8 mouse cellular contexts compared by ENCODE assay signal in genomic region chr14:76874542-76875265, GRCm38 (mm10).
DNase-seq lines count a peak whose midpoint lies in the region; ATAC-seq and TF ChIP-seq lines count a peak whose summit lies in the region.

No protein-coding gene starts in this region.

- H3K36me3 ChIP-seq in hindbrain, postnatal 0 days (ENCODE audit: insufficient read depth, low read length), result no peaks in the 10 kb centered on the region

- H3K4me3 ChIP-seq in cortical plate, adult 2 months (ENCODE audit: insufficient read depth, low read length), result no peak overlapping the region
- no peak overlapping the region for H3K4me3 ChIP-seq in hindbrain, postnatal 0 days (ENCODE audit: low read length)

- H3K27me3 ChIP-seq in hindbrain, postnatal 0 days (ENCODE audit: insufficient read depth, low read length), result no peaks in the 10 kb centered on the region

- H3K4me1 ChIP-seq in cortical plate, adult 2 months (ENCODE audit: control insufficient read depth, insufficient read depth, low read length), result peaks cover 8% of the 10 kb centered on the region
- peaks cover 9% of the 10 kb centered on the region for H3K4me1 ChIP-seq in hindbrain, postnatal 0 days (ENCODE audit: insufficient read depth, low read length)

- peak overlapping the region; percentile 4; the same call in 1 of the 2 replicates for H3K9ac ChIP-seq in hindbrain, postnatal 0 days (replicated peaks; ENCODE audit: low read length)

- H3K27ac ChIP-seq in cortical plate, adult 2 months (ENCODE audit: insufficient read depth, low read length), result 0 out of 2 replicates have a peak overlapping the region, but pooled peaks have one; percentile 5
- peak overlapping the region; percentile 22; the same call in 1 of the 2 replicates for H3K27ac ChIP-seq in hindbrain, postnatal 0 days

- DNase-seq in adrenal gland, postnatal 14 days, result peak; percentile 30
- no peak for DNase-seq in adrenal gland, adult 18-20 months (ENCODE audit: low spot score in 2 of 2)
- peak; percentile 48 for DNase-seq in hindbrain, postnatal 0 days (ENCODE audit: low spot score)
- peak; percentile 45 for DNase-seq in lung, postnatal 10 days
- no peak for DNase-seq in thymus, postnatal 10 days (ENCODE audit: low spot score in 2 of 2)
- no peak for DNase-seq in urinary bladder, postnatal 4 days (ENCODE audit: low spot score in 2 of 2)
- no peak for DNase-seq in testis, postnatal 10 days (ENCODE audit: low spot score)

- 0 out of 2 replicates have a peak, but pooled peaks have one; percentile 47 for ATAC-seq in hindbrain, postnatal 0 days

- H3K4me2 ChIP-seq in hindbrain, postnatal 0 days (ENCODE audit: low read depth, low read length), result no peak overlapping the region

- no peak for TF ChIP-seq CTCF in cortical plate, adult 2 months (IDR thresholded peaks at IDR 0.05; ENCODE audit: extremely low read depth, insufficient read depth, low read length)
- TF ChIP-seq CTCF in hindbrain, postnatal 0 days (IDR thresholded peaks at IDR 0.05; ENCODE audit: low read depth), result no peak

- no peak for TF ChIP-seq POLR2A in cortical plate, adult 2 months (IDR thresholded peaks at IDR 0.05; ENCODE audit: extremely low read depth, insufficient read depth, low read length)

- 26% methylated on average over 8 of the region's 8 CpGs for WGBS in hindbrain, postnatal 0 days

- H3K9me3 ChIP-seq in hindbrain, postnatal 0 days (ENCODE audit: low read length), result no peaks in the 10 kb centered on the region

Comparison
In these comparisons a context has a peak if more than half of its experiments do, and no peak if none do; other contexts are left out.
1. DNase-seq: peak in adrenal gland, postnatal 14 days (single experiment), hindbrain, postnatal 0 days (single experiment) and lung, postnatal 10 days (single experiment); none in adrenal gland, adult 18-20 months (0 of 2), thymus, postnatal 10 days (0 of 2), urinary bladder, postnatal 4 days (0 of 2) and testis, postnatal 10 days (single experiment).